Comparison of ENCODE assay signal across 22 mouse cellular contexts in genomic region chr6:117270261-117270660, GRCm38 (mm10).
DNase-seq lines count a peak whose midpoint lies in the region; ATAC-seq and TF ChIP-seq lines count a peak whose summit lies in the region.
"Had no signal": no experiment of that assay in that cellular context is flagged by ENCODE, and none has a peak within 500 bp of the region (broad histone marks: within the 10 kb centered on the region; RNA-seq: fewer than 3 reads in every experiment).

No protein-coding gene starts in this region.

- no peak for TF ChIP-seq POLR2A in CH12.LX (IDR thresholded peaks at IDR 0.05; ENCODE audit: low read depth, low read length)

- H3K4me2 ChIP-seq in intestine, embryonic 14.5 days (ENCODE audit: low read length), result no peak overlapping the region
- H3K4me2 ChIP-seq in intestine, embryonic 16.5 days (ENCODE audit: low read depth, low read length), result no peak overlapping the region
- no peak overlapping the region for H3K4me2 ChIP-seq in CH12.LX (ENCODE audit: insufficient read depth, low read depth, poor library complexity, severe bottlenecking)
- H3K4me2 ChIP-seq in midbrain, embryonic 11.5 days, result no peak overlapping the region
- H3K4me2 ChIP-seq: embryonic facial prominence, embryonic 12.5 days; forebrain, embryonic 13.5 days; forebrain, embryonic 15.5 days had no signal

- H3K79me2 ChIP-seq in CH12.LX (replicated peaks; ENCODE audit: control insufficient read depth, extremely low read depth, insufficient read depth, poor library complexity, severe bottlenecking), result no peaks in the 10 kb centered on the region

- H3K27ac ChIP-seq in intestine, embryonic 14.5 days (ENCODE audit: low read depth), result no peak overlapping the region
- no peak overlapping the region for H3K27ac ChIP-seq in intestine, embryonic 16.5 days (ENCODE audit: low read length)
- H3K27ac ChIP-seq in CH12.LX (ENCODE audit: insufficient read depth, low read depth), result no peak overlapping the region
- no peak overlapping the region for H3K27ac ChIP-seq in midbrain, embryonic 11.5 days (ENCODE audit: low read depth, low read length)
- H3K27ac ChIP-seq: embryonic facial prominence, embryonic 10.5 days; embryonic facial prominence, embryonic 12.5 days; forebrain, embryonic 13.5 days; forebrain, embryonic 15.5 days had no signal

- in situ Hi-C loops in CH12.LX (cut with MboI; ENCODE audit: low pct_ligation_motif_present, low pct_unique_long_range_greater_than_20kb, low sequenced_read_pairs), result no loop called here

- H3K9ac ChIP-seq in intestine, embryonic 14.5 days (ENCODE audit: low read length), result no peak overlapping the region
- H3K9ac ChIP-seq in intestine, embryonic 16.5 days (ENCODE audit: low read depth, low read length), result no peak overlapping the region
- H3K9ac ChIP-seq in CH12.LX (ENCODE audit: insufficient read depth, low read depth), result no peak overlapping the region
- H3K9ac ChIP-seq in midbrain, embryonic 11.5 days (ENCODE audit: low read length), result no peak overlapping the region
- H3K9ac ChIP-seq: embryonic facial prominence, embryonic 12.5 days; forebrain, embryonic 13.5 days; forebrain, embryonic 15.5 days had no signal

- TF ChIP-seq CTCF in CH12.LX (conservative IDR thresholded peaks at IDR 0.05 in 1 of 2, IDR thresholded peaks at IDR 0.05 in 1 of 2; ENCODE audit: low read depth in 2 of 2, low read length in 2 of 2), result no peak

- H3K27me3 ChIP-seq in intestine, embryonic 14.5 days (replicated peaks; ENCODE audit: control insufficient read depth, insufficient read depth, low read length), result no peaks in the 10 kb centered on the region
- H3K27me3 ChIP-seq in intestine, embryonic 16.5 days (replicated peaks; ENCODE audit: control insufficient read depth, insufficient read depth, low read length), result no peaks in the 10 kb centered on the region
- no peaks in the 10 kb centered on the region for H3K27me3 ChIP-seq in CH12.LX (replicated peaks)
- no peaks in the 10 kb centered on the region for H3K27me3 ChIP-seq in midbrain, embryonic 11.5 days (ENCODE audit: control insufficient read depth, insufficient read depth, low read length)
- H3K27me3 ChIP-seq: embryonic facial prominence, embryonic 12.5 days; forebrain, embryonic 13.5 days; forebrain, embryonic 15.5 days had no signal

- TF ChIP-seq RAD21 in CH12.LX (IDR thresholded peaks at IDR 0.05; ENCODE audit: low read depth, low read length), result no peak

- dilution Hi-C loops in CH12.LX (cut with MboI; ENCODE audit: extremely low pct_ligation_motif_present, extremely low pct_unique_long_range_greater_than_20kb, low sequenced_read_pairs), result no loop called here

- DNase-seq in intestine, embryonic 14.5 days (ENCODE audit: low spot score), result peak; percentile 28
- peak; percentile 32 to 33 for DNase-seq in B cell, adult 2 months
- DNase-seq in CH12.LX (ENCODE audit: extremely low read depth), result peak; percentile 40
- DNase-seq in midbrain, embryonic 11.5 days (ENCODE audit: low spot score, missing footprints), result no peak
- DNase-seq in kidney, adult 8-10 months, result no peak
- DNase-seq: adrenal gland, adult 2 months; adrenal gland, postnatal 10 days; adrenal gland, postnatal 25 days; cerebellum, adult 11 months; cerebellum, adult 18-20 months; cerebellum, adult 8-10 months; cerebellum, adult 9-11 months; cerebellum, postnatal 14 days; cerebellum, postnatal 36 days had no signal

- H3K4me3 ChIP-seq in intestine, embryonic 14.5 days (ENCODE audit: low read depth, low read length), result no peak overlapping the region
- H3K4me3 ChIP-seq in intestine, embryonic 16.5 days (ENCODE audit: low read length), result no peak overlapping the region
- H3K4me3 ChIP-seq in CH12.LX (replicated peaks in 1 of 3; ENCODE audit: low read depth in 2 of 3, low read length in 2 of 3, poor library complexity in 1 of 3), result no peak overlapping the region
- no peak overlapping the region for H3K4me3 ChIP-seq in midbrain, embryonic 11.5 days (ENCODE audit: low read depth, low read length)
- H3K4me3 ChIP-seq: embryonic facial prominence, embryonic 10.5 days; embryonic facial prominence, embryonic 12.5 days; forebrain, embryonic 13.5 days; forebrain, embryonic 15.5 days had no signal

- no peaks in the 10 kb centered on the region for H3K9me3 ChIP-seq in intestine, embryonic 14.5 days (ENCODE audit: control insufficient read depth, low read length)
- H3K9me3 ChIP-seq in intestine, embryonic 16.5 days (ENCODE audit: control insufficient read depth, low read length), result no peaks in the 10 kb centered on the region
- no peaks in the 10 kb centered on the region for H3K9me3 ChIP-seq in CH12.LX (replicated peaks; ENCODE audit: low read length)
- H3K9me3 ChIP-seq in midbrain, embryonic 11.5 days (ENCODE audit: control insufficient read depth, low read length), result no peaks in the 10 kb centered on the region
- H3K9me3 ChIP-seq: embryonic facial prominence, embryonic 10.5 days; embryonic facial prominence, embryonic 12.5 days; forebrain, embryonic 13.5 days; forebrain, embryonic 15.5 days had no signal

- H3K36me3 ChIP-seq in intestine, embryonic 14.5 days (ENCODE audit: control insufficient read depth, insufficient read depth, low read length), result no peaks in the 10 kb centered on the region
- no peaks in the 10 kb centered on the region for H3K36me3 ChIP-seq in intestine, embryonic 16.5 days (ENCODE audit: control insufficient read depth, insufficient read depth, low read length)
- no peaks in the 10 kb centered on the region for H3K36me3 ChIP-seq in CH12.LX (replicated peaks in 1 of 2; ENCODE audit: control insufficient read depth in 1 of 2, insufficient read depth in 1 of 2, low read length in 1 of 2)
- H3K36me3 ChIP-seq in midbrain, embryonic 11.5 days (ENCODE audit: control insufficient read depth, insufficient read depth, low read length), result no peaks in the 10 kb centered on the region
- H3K36me3 ChIP-seq: embryonic facial prominence, embryonic 10.5 days; embryonic facial prominence, embryonic 12.5 days; forebrain, embryonic 15.5 days had no signal

- TF ChIP-seq EP300 in CH12.LX (IDR thresholded peaks at IDR 0.05; ENCODE audit: low read length), result no peak

- 74% methylated on average over 3 of the region's 3 CpGs for WGBS in intestine, embryonic 14.5 days
- 73% methylated on average over 3 of the region's 3 CpGs for WGBS in intestine, embryonic 16.5 days
- WGBS in midbrain, embryonic 11.5 days, result 88% methylated on average over 3 of the region's 3 CpGs

- no peaks in the 10 kb centered on the region for H3K4me1 ChIP-seq in intestine, embryonic 14.5 days (replicated peaks; ENCODE audit: control insufficient read depth, insufficient read depth, low read length)
- H3K4me1 ChIP-seq in intestine, embryonic 16.5 days (ENCODE audit: control insufficient read depth, insufficient read depth, low read length), result no peaks in the 10 kb centered on the region
- peaks cover 5 to 47% of the 10 kb centered on the region in 2 experiments for H3K4me1 ChIP-seq in CH12.LX (ENCODE audit: control insufficient read depth in 1 of 2, insufficient read depth in 2 of 2)
- no peaks in the 10 kb centered on the region for H3K4me1 ChIP-seq in midbrain, embryonic 11.5 days (ENCODE audit: control insufficient read depth, insufficient read depth, low read length)
- H3K4me1 ChIP-seq: forebrain, embryonic 13.5 days had no signal

- ATAC-seq in intestine, embryonic 14.5 days (replicated peaks; ENCODE audit: low FRiP score, low TSS enrichment, low read depth), result no peak
- ATAC-seq in intestine, embryonic 16.5 days, result no peak
- ATAC-seq in megakaryocyte progenitor cell, adult 5-6 weeks (replicated peaks; ENCODE audit: poor library complexity), result 0 out of 2 replicates have a peak, but pooled peaks have one; percentile 34
- ATAC-seq in frontal cortex, adult (ENCODE audit: low TSS enrichment), result no peak
- ATAC-seq in midbrain, embryonic 11.5 days (ENCODE audit: low FRiP score), result no peak
- ATAC-seq: CD4-positive, CD25-positive, alpha-beta regulatory T cell, adult 4 months; forebrain, embryonic 13.5 days; forebrain, embryonic 15.5 days had no signal

TF ChIP-seq in CH12.LX, 34 proteins besides CTCF, POLR2A, EP300 and RAD21:
- TF ChIP-seq PAX5 (IDR thresholded peaks at IDR 0.05; ENCODE audit: low read length) (no peak), ETS1 (conservative IDR thresholded peaks at IDR 0.05; ENCODE audit: low read depth, low read length) (no peak), MEF2A (IDR thresholded peaks at IDR 0.05; ENCODE audit: borderline replicate concordance, low read depth, low read length) (no peak), MXI1 (IDR thresholded peaks at IDR 0.05; ENCODE audit: low read depth, low read length) (no peak), POLR2AphosphoS2 (IDR thresholded peaks at IDR 0.05; ENCODE audit: low read depth, low read length) (no peak), CHD1 (IDR thresholded peaks at IDR 0.05; ENCODE audit: low read depth, low read length) (no peak), ELF1 (IDR thresholded peaks at IDR 0.05; ENCODE audit: low read depth, low read length) (no peak), IRF4 (IDR thresholded peaks at IDR 0.05; ENCODE audit: low read depth, low read length) (no peak), JUN (IDR thresholded peaks at IDR 0.05; ENCODE audit: insufficient read depth, low read depth, low read length) (no peak), TCF12 (IDR thresholded peaks at IDR 0.05; ENCODE audit: low read depth, low read length) (no peak), SMC3 (IDR thresholded peaks at IDR 0.05; ENCODE audit: low read depth, low read length) (no peak), JUND (conservative IDR thresholded peaks at IDR 0.05; ENCODE audit: low read depth, low read length) (no peak), SIN3A (IDR thresholded peaks at IDR 0.05; ENCODE audit: low read length) (no peak), TBP (conservative IDR thresholded peaks at IDR 0.05; ENCODE audit: low read depth, low read length) (no peak), E2F4 (IDR thresholded peaks at IDR 0.05; ENCODE audit: insufficient replicate concordance, low read depth, low read length) (no peak), USF1 (IDR thresholded peaks at IDR 0.05; ENCODE audit: low read depth, low read length) (no peak), USF2 (conservative IDR thresholded peaks at IDR 0.05; ENCODE audit: low read depth, low read length) (no peak)

Comparison
In these comparisons a context has a peak if more than half of its experiments do, and no peak if none do; other contexts are left out.
1. DNase-seq: peak in intestine, embryonic 14.5 days (single experiment), B cell, adult 2 months (2 of 2) and CH12.LX (single experiment); none in midbrain, embryonic 11.5 days (single experiment) and kidney, adult 8-10 months (0 of 2).